Mouse (Mus musculus) CH12.LX (cell line): Measurements from ENCODE around the gene Arvcf. TPM values are rescaled to one million over a fixed set of nuclear protein-coding genes. Genes with fewer than 3 reads are reported as not detected.

Experiments
- DNase-seq: peaks from one replicate; pipeline ENCODE4 v3.0.0-alpha.2; 2013; ENCODE audit errors: extremely low read depth
- H3K27ac ChIP-seq: 2 replicates; pipeline ENCODE4 v1.5.1; 2012; ENCODE audit warnings: low read depth, mild to moderate bottlenecking, control low read depth, moderate library complexity; ENCODE audit not compliant: insufficient read depth
- H3K27me3 ChIP-seq: replicated peaks from 2 replicates; pipeline ENCODE3; 2012; ENCODE audit warnings: inconsistent platforms
- H3K36me3 ChIP-seq, 2 experiments: replicated peaks in 1 of 2; 2 replicates each; pipeline versions ENCODE3 to v1.6.1; 2012; ENCODE audit warnings: inconsistent platforms in 1 of 2, low read length in 1 of 2, mild to moderate bottlenecking in 1 of 2, mixed read lengths in 1 of 2, moderate library complexity in 1 of 2; ENCODE audit not compliant: control insufficient read depth in 1 of 2, insufficient read depth in 1 of 2
- H3K4me1 ChIP-seq, 2 experiments: 2 replicates each; pipeline ENCODE4 v1.6.1; 2012; ENCODE audit warnings: inconsistent platforms in 1 of 2, moderate library complexity in 1 of 2; ENCODE audit not compliant: insufficient read depth in 2 of 2, control insufficient read depth in 1 of 2
- H3K4me2 ChIP-seq: 2 replicates; pipeline ENCODE4 v1.6.1; 2012; ENCODE audit warnings: low read depth, mild to moderate bottlenecking, control low read depth; ENCODE audit not compliant: poor library complexity, insufficient read depth, severe bottlenecking
- H3K4me3 ChIP-seq, 3 experiments: fragments of 150-350 bp in 1 of 3; sonication (generic) in 1 of 3; replicated peaks in 1 of 3; 2 replicates each; pipeline versions ENCODE3 to v1.5.1; 2011 to 2012; ENCODE audit warnings: low read depth in 2 of 3, low read length in 2 of 3, mild to moderate bottlenecking in 2 of 3, moderate library complexity in 2 of 3, control low read depth in 1 of 3, improper control_type of control experiment in 1 of 3, inconsistent platforms in 1 of 3, mixed read lengths in 1 of 3; ENCODE audit not compliant: poor library complexity in 1 of 3
- H3K79me2 ChIP-seq: replicated peaks from 2 replicates; pipeline ENCODE4 v1.6.1; 2012; ENCODE audit warnings: mild to moderate bottlenecking, moderate library complexity; ENCODE audit not compliant: control insufficient read depth, poor library complexity, insufficient read depth, severe bottlenecking; ENCODE audit errors: extremely low read depth
- H3K9ac ChIP-seq: 2 replicates; pipeline ENCODE4 v1.6.1; 2012; ENCODE audit warnings: low read depth, mild to moderate bottlenecking, control low read depth, moderate library complexity; ENCODE audit not compliant: insufficient read depth
- H3K9me3 ChIP-seq: replicated peaks from 2 replicates; pipeline ENCODE3; 2012; ENCODE audit warnings: low read length, inconsistent platforms, mixed read lengths
- CHD1 ChIP-seq: IDR thresholded peaks from 2 replicates; pipeline ENCODE4 v1.6.1; 2012; ENCODE audit warnings: low read depth, low read length, improper control_type of control experiment, inconsistent platforms
- E2F4 ChIP-seq: IDR thresholded peaks from 2 replicates; pipeline ENCODE4 v1.6.1; 2011; ENCODE audit warnings: low read depth, low read length, improper control_type of control experiment; ENCODE audit not compliant: insufficient replicate concordance
- EP300 ChIP-seq: IDR thresholded peaks from 2 replicates; pipeline ENCODE4 v1.6.1; 2011; ENCODE audit warnings: low read length, improper control_type of control experiment
- HCFC1 ChIP-seq: IDR thresholded peaks from 2 replicates; pipeline ENCODE4 v1.6.1; 2012; ENCODE audit warnings: low read depth, mild to moderate bottlenecking, inconsistent platforms, low read length, improper control_type of control experiment
- IRF4 ChIP-seq: IDR thresholded peaks from 2 replicates; pipeline ENCODE4 v1.6.1; 2014; ENCODE audit warnings: low read depth, mild to moderate bottlenecking, inconsistent platforms, low read length, improper control_type of control experiment
- MAFK ChIP-seq: IDR thresholded peaks from 2 replicates; pipeline ENCODE4 v1.6.1; 2011; ENCODE audit warnings: low read length, improper control_type of control experiment; ENCODE audit not compliant: insufficient replicate concordance
- MAX ChIP-seq: IDR thresholded peaks from 2 replicates; pipeline ENCODE4 v1.6.1; 2011; ENCODE audit warnings: low read length, improper control_type of control experiment
- MEF2A ChIP-seq: IDR thresholded peaks from 2 replicates; pipeline ENCODE4 v1.6.1; 2014; ENCODE audit warnings: low read depth, mild to moderate bottlenecking, inconsistent platforms, low read length, improper control_type of control experiment, borderline replicate concordance
- MYC ChIP-seq: IDR thresholded peaks from 2 replicates; pipeline ENCODE4 v1.6.1; 2011; ENCODE audit warnings: low read depth, mild to moderate bottlenecking, improper control_type of control experiment, low read length
- NRF1 ChIP-seq: IDR thresholded peaks from 2 replicates; pipeline ENCODE4 v1.6.1; 2014; ENCODE audit warnings: low read depth, mild to moderate bottlenecking, inconsistent platforms, low read length, improper control_type of control experiment, moderate library complexity
- PAX5 ChIP-seq: IDR thresholded peaks from 2 replicates; pipeline ENCODE4 v1.6.1; 2012; ENCODE audit warnings: low read length, inconsistent platforms, mixed read lengths
- POLR2A ChIP-seq: IDR thresholded peaks from 2 replicates; pipeline ENCODE4 v1.6.1; 2011; ENCODE audit warnings: low read depth, mild to moderate bottlenecking, improper control_type of control experiment, low read length
- TCF12 ChIP-seq: IDR thresholded peaks from 2 replicates; pipeline ENCODE4 v1.6.1; 2014; ENCODE audit warnings: low read depth, mild to moderate bottlenecking, inconsistent platforms, low read length, improper control_type of control experiment
- UBTF ChIP-seq: IDR thresholded peaks from 2 replicates; pipeline ENCODE4 v1.6.1; 2012; ENCODE audit warnings: low read depth, mild to moderate bottlenecking, inconsistent platforms, low read length, improper control_type of control experiment, moderate library complexity
- USF2 ChIP-seq: conservative IDR thresholded peaks from 2 replicates; pipeline ENCODE4 v1.6.1; 2011; ENCODE audit warnings: low read depth, low read length, improper control_type of control experiment
- ZNF384 ChIP-seq: IDR thresholded peaks from 2 replicates; pipeline ENCODE4 v1.6.1; 2012; ENCODE audit warnings: low read depth, low read length, improper control_type of control experiment, inconsistent platforms
- dilution Hi-C: fragments of 300-500 bp; cut with MboI; formaldehyde crosslinking; loops from 2 replicates; pipeline ENCODE4 v1.14.3; 2020; ENCODE audit warnings: low sequenced_read_pairs; ENCODE audit not compliant: extremely low pct_unique_long_range_greater_than_20kb, extremely low pct_ligation_motif_present
- in situ Hi-C: fragments of 300-500 bp; cut with MboI; formaldehyde crosslinking; loops from 3 replicates; pipeline ENCODE4 v1.14.3; 2019; ENCODE audit warnings: low sequenced_read_pairs, low pct_ligation_motif_present, low pct_unique_long_range_greater_than_20kb, mixed read lengths
- polyA plus RNA-seq: library from polyadenylated mRNA; unstranded; fragments of >175 nt; gene quantifications from 2 replicates; pipeline ENCODE4 v1.2.1, GENCODE M21; 2012; ENCODE audit warnings: low read depth; ENCODE audit not compliant: insufficient read length
- total RNA-seq, 2 experiments: library from RNA; depleted of rRNA; stranded (reverse); fragments of 300-350 nt in 1 of 2; fragments of >200 nt in 1 of 2; gene quantifications; 2 replicates each; pipeline ENCODE4 v1.2.3; 2012 to 2014

Arvcf gene
- total and polyA plus RNA-seq, 3 experiments, result 1.1 to 7.5 (median 3.9) TPM

DNA sequence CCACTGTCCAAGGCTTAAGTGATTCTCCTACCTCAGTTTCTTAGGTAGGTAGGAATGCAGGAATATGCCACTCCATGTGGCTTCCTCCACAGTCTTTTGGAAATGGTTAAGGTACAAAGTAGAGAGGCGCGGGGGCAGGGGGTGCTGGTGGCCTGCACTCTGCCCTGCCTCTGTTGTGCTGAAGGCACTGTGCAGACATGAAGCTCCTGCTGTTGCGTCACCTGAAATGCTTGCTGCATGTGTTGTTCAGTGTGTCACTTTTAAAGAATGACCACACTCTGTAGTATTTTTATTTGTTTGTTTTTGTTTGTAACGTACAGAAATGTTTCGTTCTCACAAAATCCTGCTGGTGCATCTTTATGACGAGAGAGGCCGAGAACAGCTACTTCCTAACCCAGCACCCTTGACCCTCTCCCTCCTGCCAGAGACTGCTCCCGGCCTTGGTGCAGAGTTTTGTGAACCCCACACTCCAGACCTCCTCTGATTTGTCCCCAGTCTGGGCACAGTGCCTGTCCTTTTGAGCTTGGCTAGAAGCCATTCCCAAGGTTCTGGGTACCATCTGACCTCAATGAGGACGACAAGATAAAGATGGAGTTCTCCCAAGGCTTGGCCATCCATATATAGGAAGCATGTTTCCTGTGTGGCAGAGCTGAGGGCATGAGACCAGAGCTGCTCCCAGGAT lies 35.2 kb downstream of the Arvcf start:
- TF ChIP-seq E2F4, result no peak
- no peak for TF ChIP-seq IRF4
- no peak for TF ChIP-seq EP300
- no peak for TF ChIP-seq POLR2A
- TF ChIP-seq HCFC1, result no peak
- TF ChIP-seq PAX5, result no peak
- TF ChIP-seq MAX, result no peak
- no peak for TF ChIP-seq MEF2A
- no peak for TF ChIP-seq NRF1
- TF ChIP-seq MYC, result no peak
- H3K36me3 ChIP-seq, result no peaks in the 10 kb centered on the region
- no peaks in the 10 kb centered on the region for H3K79me2 ChIP-seq
- H3K4me1 ChIP-seq, result peaks cover 2 to 5% of the 10 kb centered on the region in 2 experiments; a peak in 1 of 4 replicates
- H3K27ac ChIP-seq, result no peak overlapping the region
- in situ Hi-C loops (no loop called here), dilution Hi-C loops (no loop called here)
- peaks cover 4% of the 10 kb centered on the region for H3K27me3 ChIP-seq
- DNase-seq, result no peak
- H3K4me3 ChIP-seq, result no peak overlapping the region
- H3K9me3 ChIP-seq, result no peaks in the 10 kb centered on the region
- H3K9ac ChIP-seq, result no peak overlapping the region
- H3K4me2 ChIP-seq, result no peak overlapping the region

DNA sequence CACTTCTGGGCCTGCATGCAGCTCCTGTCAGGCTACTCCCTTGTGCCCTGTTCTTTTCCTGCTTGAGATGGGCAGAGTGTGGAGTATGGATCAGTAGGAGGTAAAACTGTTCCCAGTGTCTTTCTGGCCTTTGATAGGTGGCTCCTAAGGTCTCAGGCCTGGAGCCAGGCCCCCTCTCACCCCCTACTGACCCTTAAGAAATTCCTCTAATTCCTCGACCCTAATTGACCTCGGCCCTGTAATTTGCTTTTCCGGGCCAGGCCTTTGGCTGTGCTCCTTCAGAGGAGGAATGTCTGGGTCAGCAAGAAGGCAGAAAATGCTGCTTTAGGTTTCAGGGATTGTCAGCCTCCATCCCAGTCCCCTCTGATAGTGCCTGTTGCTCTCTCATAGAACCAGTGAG lies 35.8 kb downstream of the Arvcf start:
- Histone ChIP-seq H3K4me3 (no peak overlapping the region), H3K9ac (no peak overlapping the region), H3K4me1 (peaks cover 2 to 5% of the 10 kb centered on the region in 2 experiments; a peak in 1 of 4 replicates), H3K27ac (no peak overlapping the region), H3K9me3 (no peaks in the 10 kb centered on the region), H3K36me3 (no peaks in the 10 kb centered on the region), H3K4me2 (no peak overlapping the region), H3K27me3 (peaks cover 4% of the 10 kb centered on the region), H3K79me2 (no peaks in the 10 kb centered on the region)
- in situ Hi-C loops (no loop called here), dilution Hi-C loops (no loop called here)
- TF ChIP-seq USF2 (no peak), MYC (no peak), TCF12 (no peak), MAFK (no peak), EP300 (no peak), CHD1 (no peak), UBTF (no peak), ZNF384 (no peak)
- no peak for DNase-seq
